Mouse (Mus musculus) gastrocnemius, postnatal 4 days (tissue): ENCODE measurements around the gene H2-DMb1. TPM values are rescaled to one million over a fixed set of nuclear protein-coding genes. Genes with fewer than 3 reads are reported as not detected.

Experiments used
- DNase-seq, 2 experiments: peaks; one replicate each; pipeline ENCODE4 v3.0.0; 2021 to 2022; ENCODE audit warnings: low spot score in 2 of 2, mixed read lengths in 2 of 2
- total RNA-seq, 2 experiments: library from RNA; stranded (reverse); gene quantifications; 2 replicates each; pipeline ENCODE4 v1.2.3; 2021

The H2-DMb1 gene
- total RNA-seq, 2 experiments from 2014 or later, result 0.70 to 1.4 TPM

DNA sequence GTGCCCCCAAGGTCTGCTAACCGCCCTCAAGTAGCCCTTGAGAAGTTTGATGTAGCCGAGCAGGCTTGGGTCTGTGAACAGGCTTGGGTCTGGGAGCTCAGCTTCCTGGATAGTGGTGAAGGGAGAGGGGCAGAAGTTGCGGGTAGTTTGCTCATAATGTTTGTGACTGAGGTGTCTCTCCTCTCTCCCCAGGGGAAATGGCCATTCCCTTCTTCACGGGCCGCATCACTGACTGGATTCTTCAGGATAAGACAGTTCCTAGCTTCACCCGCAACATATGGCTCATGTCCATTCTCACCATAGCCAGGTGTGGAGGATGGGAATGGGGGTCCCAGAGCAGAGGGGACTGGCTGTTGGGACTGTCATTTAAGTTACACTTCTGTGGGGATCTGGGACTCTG is 36.1 kb downstream of the H2-DMb1 start:
- DNase-seq, result no peak

DNA sequence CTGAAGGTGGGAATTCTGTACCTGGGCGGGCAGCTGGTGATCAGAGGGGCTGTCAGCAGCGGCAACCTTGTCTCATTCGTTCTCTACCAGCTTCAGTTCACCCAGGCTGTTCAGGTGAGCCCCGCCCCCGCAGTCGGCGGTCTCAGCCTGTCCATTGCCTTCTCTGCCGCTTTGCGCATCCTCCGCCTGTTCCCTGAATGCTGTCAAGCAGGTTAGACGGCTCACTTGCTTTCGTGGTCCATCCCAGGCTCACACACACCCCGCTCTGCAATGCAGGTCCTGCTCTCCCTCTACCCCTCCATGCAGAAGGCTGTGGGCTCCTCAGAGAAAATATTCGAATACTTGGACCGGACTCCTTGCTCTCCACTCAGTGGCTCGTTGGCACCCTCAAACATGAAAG is 40.0 kb downstream of the H2-DMb1 start:
- DNase-seq, result no peak

DNA sequence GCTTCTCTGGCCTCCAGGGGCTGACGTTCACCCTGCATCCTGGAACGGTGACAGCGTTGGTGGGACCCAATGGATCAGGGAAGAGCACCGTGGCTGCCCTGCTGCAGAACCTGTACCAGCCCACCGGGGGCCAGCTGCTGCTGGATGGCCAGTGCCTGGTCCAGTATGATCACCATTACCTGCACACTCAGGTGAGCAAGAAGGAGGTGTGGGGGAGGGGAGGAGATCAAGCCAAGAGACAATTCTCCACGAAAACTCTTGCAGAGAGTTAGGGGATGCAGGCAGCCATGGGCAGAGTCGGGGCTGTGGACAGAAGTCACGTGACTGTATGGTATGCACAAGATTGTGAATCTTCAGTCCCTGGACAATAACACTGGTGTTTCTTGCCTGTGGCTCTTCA is 40.6 kb downstream of the H2-DMb1 start:
- no peak for DNase-seq

DNA sequence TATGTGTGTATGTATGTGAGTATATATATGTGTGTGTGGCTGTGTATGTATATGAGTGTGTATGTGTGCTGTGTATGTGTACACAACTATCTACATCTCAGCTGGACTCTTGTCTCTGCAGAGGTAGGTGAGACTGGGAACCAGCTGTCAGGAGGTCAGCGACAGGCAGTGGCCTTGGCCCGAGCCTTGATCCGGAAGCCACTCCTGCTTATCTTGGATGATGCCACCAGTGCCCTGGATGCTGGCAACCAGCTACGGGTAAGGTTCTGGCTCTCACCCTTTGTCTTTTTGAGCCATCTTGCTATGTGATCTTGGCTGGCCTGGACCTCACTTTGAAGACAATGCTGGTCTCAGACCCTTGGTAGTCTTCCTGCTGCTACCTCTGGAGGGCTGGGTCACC is 41.9 kb downstream of the H2-DMb1 start:
- DNase-seq, result no peak

DNA sequence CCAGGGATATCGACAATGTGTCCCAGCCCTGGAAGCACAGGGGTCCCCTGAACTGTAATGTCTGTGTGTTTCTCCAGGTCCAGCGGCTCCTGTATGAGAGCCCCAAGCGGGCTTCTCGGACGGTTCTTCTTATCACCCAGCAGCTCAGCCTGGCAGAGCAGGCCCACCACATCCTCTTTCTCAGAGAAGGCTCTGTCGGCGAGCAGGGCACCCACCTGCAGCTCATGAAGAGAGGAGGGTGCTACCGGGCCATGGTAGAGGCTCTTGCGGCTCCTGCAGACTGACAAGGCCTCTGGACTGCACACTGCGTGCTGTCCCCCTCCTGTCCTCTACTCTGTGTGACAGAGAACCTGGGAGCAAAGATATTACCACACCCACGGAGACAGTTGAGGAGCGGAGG is 43.6 kb downstream of the H2-DMb1 start:
- no peak for DNase-seq

DNA sequence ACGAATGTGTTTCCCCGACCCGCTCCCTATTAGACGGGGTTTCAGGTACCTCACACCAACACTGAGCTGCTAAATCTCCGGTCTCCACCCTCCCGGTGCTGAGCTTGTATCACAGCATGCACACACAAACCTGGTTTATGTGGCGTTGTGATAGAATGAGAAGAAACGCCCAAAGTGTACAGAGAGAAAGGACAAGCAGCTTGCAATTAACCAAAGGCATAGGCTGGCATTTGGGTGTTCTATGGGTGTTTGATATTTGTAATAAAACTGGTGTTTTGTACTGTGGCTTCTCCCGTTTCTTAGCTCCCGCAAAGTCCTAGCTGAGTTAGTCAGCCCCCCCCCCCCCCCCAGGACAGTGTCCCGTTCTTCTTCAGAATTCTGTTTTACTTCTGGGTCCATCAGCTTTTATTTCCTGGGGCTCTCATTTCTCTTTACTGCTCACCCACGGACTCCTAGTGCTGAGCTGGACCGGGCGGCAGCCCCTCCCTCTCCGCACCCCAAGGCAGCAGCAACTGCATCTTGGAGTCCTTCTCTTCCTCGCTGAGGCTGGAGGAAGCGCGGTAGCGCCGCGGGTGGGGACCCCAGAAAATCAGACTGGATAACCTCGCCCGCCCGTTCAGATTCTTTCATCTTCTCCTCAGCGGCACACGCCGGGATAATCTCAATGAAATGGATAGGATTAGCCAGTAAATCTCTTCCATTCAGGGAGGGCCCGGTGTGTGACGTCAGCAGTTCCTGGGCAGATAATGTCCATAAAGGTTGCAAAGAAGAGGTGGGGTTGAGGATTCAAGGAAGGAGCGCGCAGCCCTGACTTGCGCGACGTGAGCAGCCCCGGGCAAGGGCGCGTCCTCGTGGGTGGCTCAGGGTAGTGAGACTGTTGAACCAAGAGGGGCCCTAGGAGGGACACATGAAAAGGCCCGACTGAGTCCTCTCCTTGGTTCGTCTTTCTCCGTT is 44.3 kb downstream of the H2-DMb1 start, which contains the start of gene Psmb8:
Gene Psmb8 (plus strand): TSS at position 781 of the 954 bp plus-strand sequence.
- peak; percentile 69 to 85 for DNase-seq

DNA sequence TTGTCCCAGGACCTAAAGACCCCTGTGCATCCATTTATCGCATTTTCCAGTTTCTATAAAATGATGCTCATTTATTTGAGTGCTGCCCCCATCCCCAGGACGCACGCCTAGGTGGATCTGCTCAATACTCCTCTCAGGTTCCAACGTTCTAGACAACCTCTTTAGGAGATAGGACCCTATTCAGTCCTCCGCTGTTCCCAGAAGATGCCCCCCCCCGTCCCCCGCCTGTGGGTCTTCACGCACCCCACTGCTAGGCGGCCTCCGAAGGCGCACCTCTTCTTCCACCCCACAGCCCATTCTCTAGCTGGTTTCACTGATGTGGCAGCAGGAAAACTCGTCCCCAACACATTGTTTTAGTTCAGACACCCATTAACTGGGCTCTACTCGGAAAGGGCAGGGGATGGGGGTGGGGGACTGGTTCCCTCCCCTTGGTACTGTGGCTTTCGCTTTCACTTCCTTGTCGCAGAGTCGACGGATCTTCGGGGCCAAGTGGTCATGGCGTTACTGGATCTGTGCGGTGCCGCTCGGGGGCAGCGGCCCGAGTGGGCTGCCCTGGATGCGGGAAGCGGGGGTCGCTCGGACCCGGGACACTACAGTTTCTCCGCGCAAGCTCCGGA is 45.1 kb downstream of the H2-DMb1 start:
- DNase-seq, result no peak

DNA sequence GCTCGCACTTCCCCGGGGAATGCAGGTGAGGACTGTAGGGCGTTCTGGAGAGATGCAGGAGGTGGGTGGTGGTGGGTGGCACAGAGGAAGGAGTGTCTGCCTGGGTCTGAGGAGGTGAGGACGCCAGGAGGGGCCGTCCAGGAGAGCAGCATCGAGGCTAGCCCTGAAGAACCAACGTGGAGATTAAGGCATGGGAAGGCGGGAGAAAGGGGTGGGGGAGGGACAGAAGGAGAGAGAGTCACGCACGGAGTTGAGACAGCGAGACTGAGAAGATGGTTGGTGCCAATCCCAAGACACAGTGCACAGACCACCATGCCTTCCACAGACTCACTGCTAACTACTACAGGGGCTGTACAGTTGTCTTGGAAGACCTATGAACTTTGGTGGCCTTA is 45.6 kb downstream of the H2-DMb1 start:
- no peak for DNase-seq

DNA sequence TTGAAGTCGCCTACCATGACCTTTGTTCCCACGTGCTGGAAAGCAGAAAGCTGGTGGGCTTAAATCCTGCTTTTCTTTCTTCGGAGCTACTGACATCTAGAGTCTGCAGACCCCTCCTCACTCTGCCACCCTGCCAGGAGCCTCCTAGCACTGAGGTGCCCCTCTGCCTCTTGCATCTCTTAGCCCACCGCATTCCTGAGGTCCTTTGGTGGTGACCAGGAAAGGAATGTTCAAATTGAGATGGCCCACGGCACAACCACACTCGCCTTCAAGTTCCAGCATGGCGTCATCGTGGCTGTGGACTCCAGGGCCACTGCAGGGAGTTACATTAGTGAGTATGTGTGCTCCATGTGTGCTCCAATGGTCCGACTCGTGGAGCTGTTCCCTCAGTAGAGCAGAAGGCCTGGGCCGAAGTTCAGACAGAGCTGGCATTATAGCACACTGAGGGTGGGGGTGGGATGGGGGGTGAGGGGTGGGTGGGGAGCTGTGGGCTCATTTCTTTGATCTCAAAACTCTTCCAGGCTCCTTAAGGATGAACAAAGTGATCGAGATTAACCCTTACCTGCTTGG is 46.3 kb downstream of the H2-DMb1 start:
- DNase-seq, result no peak

DNA sequence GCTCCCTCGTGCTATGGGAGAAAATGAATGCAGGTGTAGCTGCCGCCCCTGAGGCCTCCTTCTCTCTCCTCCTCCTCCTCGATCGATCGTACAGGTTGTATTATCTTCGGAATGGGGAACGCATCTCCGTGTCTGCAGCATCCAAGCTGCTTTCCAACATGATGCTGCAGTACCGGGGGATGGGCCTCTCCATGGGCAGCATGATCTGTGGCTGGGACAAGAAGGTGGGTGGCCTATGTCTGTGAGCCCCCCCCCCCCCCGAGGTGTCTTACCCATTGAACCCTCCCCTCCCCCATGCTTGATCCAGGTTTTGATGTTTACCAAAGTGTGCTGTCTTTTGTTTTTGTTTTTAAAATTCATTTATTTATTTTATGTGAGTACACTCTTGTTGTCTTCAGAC is 47.2 kb downstream of the H2-DMb1 start:
- no peak for DNase-seq

DNA sequence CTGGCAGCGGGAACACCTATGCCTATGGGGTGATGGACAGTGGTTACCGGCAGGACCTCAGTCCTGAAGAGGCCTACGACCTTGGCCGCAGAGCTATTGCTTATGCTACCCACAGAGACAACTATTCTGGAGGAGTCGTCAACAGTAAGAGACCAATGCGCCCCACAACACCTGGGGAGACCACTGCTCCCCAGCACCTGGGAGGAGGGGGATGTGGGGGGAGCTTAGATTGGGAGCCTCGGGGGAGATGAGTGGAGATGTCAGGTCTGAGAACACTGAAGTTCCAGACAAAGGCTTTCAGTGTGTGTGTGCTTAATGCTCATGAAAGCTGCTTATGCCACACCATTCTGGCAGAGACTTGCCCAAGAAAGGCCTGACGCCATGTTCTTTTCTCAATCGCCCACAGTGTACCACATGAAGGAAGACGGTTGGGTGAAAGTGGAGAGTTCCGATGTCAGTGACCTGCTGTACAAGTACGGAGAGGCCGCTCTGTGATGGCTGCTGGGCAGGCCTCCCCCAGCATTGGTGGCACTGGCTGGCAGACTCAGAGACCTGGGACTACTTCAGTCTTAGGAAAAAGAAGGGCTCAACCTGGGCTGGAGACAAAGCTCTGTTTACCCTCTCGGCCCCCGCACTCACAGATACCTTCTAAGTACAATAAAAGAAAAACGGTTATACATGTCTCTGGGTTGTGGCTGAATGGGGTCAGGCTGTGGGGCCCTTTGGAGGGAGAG is 48.1 kb downstream of the H2-DMb1 start:
- DNase-seq, result no peak

DNA sequence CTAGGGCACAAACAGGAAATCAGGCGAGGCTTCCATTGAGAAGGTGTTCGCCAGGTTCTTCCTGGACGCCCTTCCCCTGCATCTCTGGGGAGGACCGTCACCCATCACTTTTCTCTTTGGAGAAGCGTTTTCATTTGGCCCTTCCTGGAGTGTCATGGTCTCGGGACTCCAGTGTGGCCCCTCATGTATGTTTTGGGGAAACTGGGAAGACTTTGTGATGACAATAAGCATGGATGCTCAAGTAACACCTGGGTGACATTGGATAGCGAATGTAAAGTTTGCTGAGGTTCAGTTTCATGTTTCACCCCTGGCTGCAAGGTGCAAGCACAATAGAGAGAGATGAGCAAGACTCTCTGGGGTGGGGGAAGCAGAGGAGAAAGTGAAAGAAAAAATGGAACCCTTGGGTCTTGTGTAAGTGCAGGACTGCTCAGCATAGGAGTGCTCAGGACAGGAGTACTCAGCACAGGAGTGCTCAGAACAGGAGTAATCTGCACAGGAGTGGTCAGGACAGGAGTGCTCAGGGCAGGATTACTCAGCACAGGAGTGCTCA is 48.7 kb downstream of the H2-DMb1 start:
- no peak for DNase-seq

DNA sequence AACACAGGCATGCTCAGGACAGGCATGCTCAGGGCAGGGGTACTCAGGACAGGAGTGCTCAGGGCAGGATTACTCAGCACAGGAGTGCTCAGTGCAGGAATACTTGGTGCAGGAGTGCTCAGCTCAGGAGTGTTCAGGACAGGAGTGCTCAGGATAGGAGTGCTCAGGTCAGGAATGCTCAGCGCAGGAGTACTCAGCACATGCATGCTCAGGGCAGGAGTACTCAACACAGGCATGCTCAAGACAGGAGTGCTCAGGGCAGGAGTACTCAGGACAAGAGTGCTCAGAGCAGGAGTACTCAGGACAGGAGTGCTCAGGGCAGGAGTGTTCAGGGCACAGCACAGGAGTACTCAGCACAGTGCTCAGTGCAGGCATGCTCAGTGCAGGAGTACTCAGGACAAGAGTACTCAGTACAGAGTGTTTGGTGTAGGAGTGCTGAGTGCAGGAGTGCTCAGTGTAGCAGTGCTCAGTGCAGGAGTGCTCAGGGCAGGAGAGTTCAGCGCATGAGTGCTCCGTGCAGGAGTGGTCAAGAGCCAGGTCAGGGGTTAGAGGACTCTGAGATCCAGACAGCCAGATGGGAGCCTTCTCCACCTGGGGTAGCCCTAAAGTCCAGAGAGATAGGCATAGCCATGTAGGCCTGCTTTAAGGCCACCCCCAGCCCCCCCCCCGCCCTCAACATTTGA is 50.0 kb downstream of the H2-DMb1 start:
- no peak for DNase-seq

DNA sequence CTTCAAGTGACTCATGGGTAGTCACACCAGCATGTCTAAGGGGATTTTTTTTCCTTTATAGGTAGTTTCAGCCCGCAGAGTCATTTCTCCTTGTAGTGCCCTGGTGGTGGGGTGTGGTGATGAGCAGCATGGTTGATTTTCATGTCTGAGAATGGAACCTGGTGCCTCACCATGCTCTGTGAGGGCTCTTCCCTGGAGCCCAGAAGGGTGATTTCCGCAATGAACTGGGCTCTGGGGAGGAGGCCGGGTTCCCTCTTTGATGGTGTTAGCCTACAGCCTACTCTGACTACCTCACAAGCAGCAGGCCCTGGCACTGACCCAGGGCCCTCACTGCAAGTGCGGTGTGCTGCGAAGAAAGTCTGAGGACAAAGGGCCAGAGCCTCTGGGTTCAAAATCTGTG is 50.6 kb downstream of the H2-DMb1 start, which contains the start of gene Tap2:
Gene Tap2 (plus strand): TSS at position 84 of the 400 bp plus-strand sequence.
- no peak for DNase-seq

DNA sequence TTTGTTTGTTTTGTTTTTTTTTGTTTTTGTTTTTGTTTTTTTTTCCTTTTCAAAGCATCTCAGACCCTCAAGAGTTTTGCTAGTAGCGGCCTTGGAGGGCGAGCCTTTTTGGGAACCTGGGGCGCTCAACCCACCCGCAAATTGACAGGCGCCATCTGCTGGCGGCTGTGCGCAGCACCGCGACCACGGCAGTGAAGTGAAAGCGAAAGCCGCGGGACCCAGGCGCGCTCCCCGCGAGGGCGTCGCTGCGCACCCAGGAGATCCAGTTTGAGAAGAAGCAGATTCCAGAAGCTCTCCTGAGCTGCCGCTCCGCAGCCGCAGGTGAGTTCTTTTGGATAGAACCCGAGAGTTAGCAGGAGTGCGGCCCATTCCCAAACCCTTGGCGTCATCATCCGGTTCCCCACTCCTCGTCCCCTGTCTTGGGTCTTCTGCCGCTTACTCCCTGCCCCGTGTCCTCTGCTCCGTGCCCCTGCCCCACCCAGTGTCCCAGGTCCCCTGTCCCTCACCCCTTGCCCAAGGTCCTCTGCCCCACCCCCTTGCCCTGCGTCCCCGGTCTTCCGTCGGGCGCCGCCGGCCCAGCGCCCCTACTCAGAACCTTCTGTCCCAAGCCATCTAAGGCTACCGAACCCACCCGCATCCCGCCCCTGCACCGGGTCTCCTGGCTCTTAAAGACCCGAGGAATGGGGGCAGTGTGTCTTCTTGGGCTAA is 51.6 kb downstream of the H2-DMb1 start:
- peak; percentile 88 to 89 for DNase-seq

DNA sequence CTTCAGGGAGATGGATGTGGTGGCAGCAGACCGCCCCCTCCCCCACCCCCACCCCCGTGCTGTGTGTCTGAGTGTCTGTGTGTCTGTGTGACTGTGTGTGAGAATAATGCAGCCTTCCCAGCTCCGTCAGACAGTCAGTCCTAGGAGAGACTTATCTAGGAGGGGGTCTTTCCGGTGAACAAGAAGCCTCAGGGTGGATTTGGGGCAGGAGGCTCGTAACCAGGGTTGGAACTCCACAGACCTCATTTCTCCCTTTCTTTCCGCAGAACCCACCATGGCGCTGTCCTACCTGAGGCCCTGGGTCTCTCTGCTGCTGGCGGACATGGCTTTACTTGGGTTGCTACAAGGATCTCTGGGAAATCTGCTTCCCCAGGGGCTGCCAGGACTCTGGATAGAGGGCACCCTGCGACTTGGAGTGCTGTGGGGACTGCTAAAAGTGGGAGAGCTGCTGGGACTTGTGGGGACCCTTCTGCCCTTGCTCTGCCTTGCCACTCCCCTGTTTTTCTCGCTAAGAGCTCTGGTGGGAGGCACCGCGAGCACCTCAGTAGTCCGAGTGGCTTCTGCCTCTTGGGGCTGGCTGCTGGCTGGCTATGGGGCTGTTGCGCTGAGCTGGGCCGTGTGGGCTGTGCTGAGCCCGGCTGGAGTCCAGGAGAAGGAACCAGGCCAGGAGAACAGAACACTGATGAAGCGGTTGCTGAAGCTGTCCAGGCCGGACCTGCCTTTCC is 52.3 kb downstream of the H2-DMb1 start:
- DNase-seq, result peak in 1 of 2 experiments; percentile 40

DNA sequence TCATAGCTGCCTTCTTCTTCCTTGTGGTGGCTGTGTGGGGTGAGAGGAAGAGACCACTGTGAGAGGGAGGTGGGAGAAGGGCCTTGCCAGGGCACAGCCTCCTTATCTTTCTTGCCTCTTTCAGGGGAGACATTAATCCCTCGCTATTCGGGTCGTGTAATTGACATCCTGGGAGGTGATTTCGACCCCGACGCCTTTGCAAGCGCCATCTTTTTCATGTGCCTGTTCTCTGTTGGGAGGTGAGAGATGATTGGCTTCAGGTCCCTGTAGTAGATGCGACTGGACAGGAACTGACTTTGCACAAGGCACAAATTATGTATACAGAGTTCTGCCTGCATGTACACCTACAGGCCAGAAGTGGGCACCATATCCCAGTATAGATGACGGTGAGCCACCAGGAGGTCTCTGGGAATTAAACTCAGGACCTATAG is 52.9 kb downstream of the H2-DMb1 start:
- DNase-seq, result no peak

DNA sequence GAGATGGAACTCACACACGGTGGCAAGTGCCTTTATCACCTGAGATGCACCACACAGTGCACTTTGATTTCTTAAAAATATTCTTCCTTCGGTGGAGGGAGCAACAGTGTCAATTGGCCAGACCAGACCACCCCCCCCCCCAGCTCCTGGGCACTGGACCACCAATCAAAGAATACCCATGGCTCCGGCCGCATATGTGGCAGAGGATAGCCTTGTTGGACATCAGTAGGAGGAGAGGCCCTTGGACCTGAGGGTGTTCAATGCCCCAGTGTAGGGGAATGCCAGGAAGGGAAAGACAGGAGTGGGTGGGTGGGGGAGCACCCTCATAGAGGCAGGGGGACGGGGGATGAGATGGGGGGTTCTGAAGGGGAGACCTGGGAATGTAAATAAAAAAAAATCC is 53.9 kb downstream of the H2-DMb1 start:
- no peak for DNase-seq

DNA sequence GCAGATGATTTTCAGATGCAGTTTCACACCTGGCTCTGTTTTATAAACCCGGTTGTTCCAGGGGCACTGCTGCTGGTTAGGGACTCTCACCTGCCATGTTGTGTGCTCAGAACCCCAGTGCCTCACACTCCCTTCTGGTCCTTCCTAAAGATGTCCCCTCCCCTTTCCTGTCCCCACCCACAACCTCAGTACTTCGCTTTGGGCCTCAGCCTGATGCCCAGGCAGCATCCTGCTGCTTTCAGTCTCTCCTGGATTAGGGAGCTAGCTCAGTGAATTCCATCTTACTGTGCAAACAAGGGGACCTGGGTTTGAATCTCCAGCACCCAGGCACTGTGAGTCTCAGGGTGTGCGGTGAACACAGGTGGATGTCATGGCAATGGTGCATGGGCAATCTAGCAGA is 54.6 kb downstream of the H2-DMb1 start:
- no peak for DNase-seq
